Mouse (Mus musculus): Measurements from ENCODE around the gene Wdr91. TPM values are rescaled to one million over a fixed set of nuclear protein-coding genes. Genes with fewer than 3 reads are reported as not detected.

Wdr91 gene
- polyA plus RNA-seq, 1 experiment from 2014 or later, result 16.2 TPM

GRCm38 (mm10) chr6:34900990-34901389 lies 9.7 kb downstream of the Wdr91 start:
- peaks cover 73% of the 10 kb centered on the region for H3K36me3 ChIP-seq (ENCODE audit: insufficient read depth)
- WGBS, result 64% methylated on average over 2 of the region's 2 CpGs
- no peak overlapping the region for H3K27ac ChIP-seq (ENCODE audit: low read depth)
- ATAC-seq (ENCODE audit: insufficient read depth) (no peak), DNase-seq (no peak)
- 0 out of 2 replicates have a peak, but pooled peaks cover 5% of the 10 kb centered on the region for H3K4me1 ChIP-seq (ENCODE audit: insufficient read depth)
- H3K4me3 ChIP-seq (ENCODE audit: low read depth, low read length), result no peak overlapping the region
- H3K9me3 ChIP-seq (ENCODE audit: low read depth, low read length), result no peaks in the 10 kb centered on the region
- no peak overlapping the region for H3K4me2 ChIP-seq
- no peaks in the 10 kb centered on the region for H3K27me3 ChIP-seq (ENCODE audit: insufficient read depth, low read length)
- no peak overlapping the region for H3K9ac ChIP-seq
- no peak for TF ChIP-seq CTCF (IDR thresholded peaks at IDR 0.05; ENCODE audit: low read depth)

- H3K9ac ChIP-seq, result no peak overlapping the region
- H3K9me3 ChIP-seq (ENCODE audit: low read depth, low read length), result no peaks in the 10 kb centered on the region
- H3K27ac ChIP-seq (ENCODE audit: low read depth), result no peak overlapping the region
- TF ChIP-seq CTCF (IDR thresholded peaks at IDR 0.05; ENCODE audit: low read depth), result no peak
- 0 out of 2 replicates have a peak, but pooled peaks cover under 1% of the 10 kb centered on the region for H3K4me1 ChIP-seq (ENCODE audit: insufficient read depth)
- ATAC-seq (ENCODE audit: insufficient read depth), result no peak
- H3K27me3 ChIP-seq (ENCODE audit: insufficient read depth, low read length), result no peaks in the 10 kb centered on the region
- no peak overlapping the region for H3K4me2 ChIP-seq
- DNase-seq, result no peak
- peaks cover 73% of the 10 kb centered on the region for H3K36me3 ChIP-seq (ENCODE audit: insufficient read depth)
- H3K4me3 ChIP-seq (ENCODE audit: low read depth, low read length), result no peak overlapping the region
- 81% methylated on average over 2 of the region's 2 CpGs for WGBS
Observed at GRCm38 (mm10) chr6:34899127-34899526, 11.5 kb downstream of the Wdr91 start.

GRCm38 (mm10) chr6:34896168-34896780 lies 14.4 kb downstream of the Wdr91 start:
- no peak for DNase-seq

GRCm38 (mm10) chr6:34895569-34895968 lies 15.1 kb downstream of the Wdr91 start:
- H3K9me3 ChIP-seq (ENCODE audit: low read depth, low read length), result no peaks in the 10 kb centered on the region
- H3K4me3 ChIP-seq (ENCODE audit: low read depth, low read length), result no peak overlapping the region
- H3K4me2 ChIP-seq, result no peak overlapping the region
- ATAC-seq (ENCODE audit: insufficient read depth), result no peak
- peaks cover 92% of the 10 kb centered on the region for H3K36me3 ChIP-seq (ENCODE audit: insufficient read depth)
- TF ChIP-seq CTCF (IDR thresholded peaks at IDR 0.05; ENCODE audit: low read depth), result no peak
- DNase-seq, result no peak
- H3K4me1 ChIP-seq (ENCODE audit: insufficient read depth), result no peaks in the 10 kb centered on the region
- no peak overlapping the region for H3K27ac ChIP-seq (ENCODE audit: low read depth)
- WGBS, result 83% methylated on average over 7 of the region's 7 CpGs
- no peaks in the 10 kb centered on the region for H3K27me3 ChIP-seq (ENCODE audit: insufficient read depth, low read length)
- H3K9ac ChIP-seq, result no peak overlapping the region

More at GRCm38 (mm10) chr6:34896168-34896780, 14.4 kb downstream of the Wdr91 start:
- H3K27ac ChIP-seq (ENCODE audit: low read depth), result no peak overlapping the region
- H3K36me3 ChIP-seq (ENCODE audit: insufficient read depth), result peaks cover 92% of the 10 kb centered on the region
- no peak for ATAC-seq (ENCODE audit: insufficient read depth)
- no peaks in the 10 kb centered on the region for H3K4me1 ChIP-seq (ENCODE audit: insufficient read depth)
- peak overlapping the region; percentile 9; the same call in 1 of the 2 replicates for H3K9ac ChIP-seq
- no peak overlapping the region for H3K4me2 ChIP-seq
- WGBS, result 52% methylated on average over 16 of the region's 16 CpGs
- no peak overlapping the region for H3K4me3 ChIP-seq (ENCODE audit: low read depth, low read length)
- H3K9me3 ChIP-seq (ENCODE audit: low read depth, low read length), result no peaks in the 10 kb centered on the region
- TF ChIP-seq CTCF (IDR thresholded peaks at IDR 0.05; ENCODE audit: low read depth), result no peak
- H3K27me3 ChIP-seq (ENCODE audit: insufficient read depth, low read length), result no peaks in the 10 kb centered on the region

GRCm38 (mm10) chr6:34889185-34889584 lies 21.5 kb downstream of the Wdr91 start:
- no peaks in the 10 kb centered on the region for H3K9me3 ChIP-seq (ENCODE audit: low read depth, low read length)
- no peaks in the 10 kb centered on the region for H3K27me3 ChIP-seq (ENCODE audit: insufficient read depth, low read length)
- H3K9ac ChIP-seq, result no peak overlapping the region
- no peak overlapping the region for H3K4me2 ChIP-seq
- WGBS, result 60% methylated on average over 4 of the region's 4 CpGs
- ATAC-seq (ENCODE audit: insufficient read depth), result no peak
- no peak for TF ChIP-seq CTCF (IDR thresholded peaks at IDR 0.05; ENCODE audit: low read depth)
- H3K36me3 ChIP-seq (ENCODE audit: insufficient read depth), result peaks cover 96% of the 10 kb centered on the region
- H3K27ac ChIP-seq (ENCODE audit: low read depth), result no peak overlapping the region
- no peak overlapping the region for H3K4me3 ChIP-seq (ENCODE audit: low read depth, low read length)
- no peak for DNase-seq
- H3K4me1 ChIP-seq (ENCODE audit: insufficient read depth), result no peaks in the 10 kb centered on the region

GRCm38 (mm10) chr6:34887131-34887850 lies 23.4 kb downstream of the Wdr91 start:
- no peak for ATAC-seq (ENCODE audit: insufficient read depth)

GRCm38 (mm10) chr6:34884724-34885123 lies 26.0 kb downstream of the Wdr91 start:
- no peak overlapping the region for H3K4me2 ChIP-seq
- no peak overlapping the region for H3K27ac ChIP-seq (ENCODE audit: low read depth)
- TF ChIP-seq CTCF (IDR thresholded peaks at IDR 0.05; ENCODE audit: low read depth), result no peak
- H3K36me3 ChIP-seq (ENCODE audit: insufficient read depth), result peaks cover 84% of the 10 kb centered on the region
- DNase-seq (no peak), ATAC-seq (ENCODE audit: insufficient read depth) (no peak)
- H3K9me3 ChIP-seq (ENCODE audit: low read depth, low read length), result no peaks in the 10 kb centered on the region
- no peak overlapping the region for H3K9ac ChIP-seq
- no peaks in the 10 kb centered on the region for H3K4me1 ChIP-seq (ENCODE audit: insufficient read depth)
- 86% methylated on average over 7 of the region's 7 CpGs for WGBS
- H3K27me3 ChIP-seq (ENCODE audit: insufficient read depth, low read length), result no peaks in the 10 kb centered on the region
- H3K4me3 ChIP-seq (ENCODE audit: low read depth, low read length), result no peak overlapping the region

More at GRCm38 (mm10) chr6:34887131-34887850, 23.4 kb downstream of the Wdr91 start:
- 72% methylated on average over 6 of the region's 6 CpGs for WGBS
- Histone ChIP-seq H3K4me3 (ENCODE audit: low read depth, low read length) (no peak overlapping the region), H3K36me3 (ENCODE audit: insufficient read depth) (peaks cover 93% of the 10 kb centered on the region), H3K27me3 (ENCODE audit: insufficient read depth, low read length) (no peaks in the 10 kb centered on the region), H3K27ac (ENCODE audit: low read depth) (no peak overlapping the region), H3K4me1 (ENCODE audit: insufficient read depth) (no peaks in the 10 kb centered on the region), H3K9ac (no peak overlapping the region), H3K9me3 (ENCODE audit: low read depth, low read length) (no peaks in the 10 kb centered on the region), H3K4me2 (no peak overlapping the region)
- DNase-seq, result no peak
- TF ChIP-seq CTCF (IDR thresholded peaks at IDR 0.05; ENCODE audit: low read depth), result no peak
